Mouse (Mus musculus) NIH3T3 (cell line): Measurements from ENCODE around the gene Gm43518.

Source experiments
- DNase-seq: peaks from one replicate; pipeline ENCODE4 v3.0.0-alpha.2; 2012; ENCODE audit warnings: low read depth

The Gm43518 gene

GRCm38 (mm10) chr5:123927118-123927517 lies at the start of gene Gm43518:
Gene Gm43518, plus strand, starts transcription at chr5:123927418.
- DNase-seq, result no peak

DNA sequence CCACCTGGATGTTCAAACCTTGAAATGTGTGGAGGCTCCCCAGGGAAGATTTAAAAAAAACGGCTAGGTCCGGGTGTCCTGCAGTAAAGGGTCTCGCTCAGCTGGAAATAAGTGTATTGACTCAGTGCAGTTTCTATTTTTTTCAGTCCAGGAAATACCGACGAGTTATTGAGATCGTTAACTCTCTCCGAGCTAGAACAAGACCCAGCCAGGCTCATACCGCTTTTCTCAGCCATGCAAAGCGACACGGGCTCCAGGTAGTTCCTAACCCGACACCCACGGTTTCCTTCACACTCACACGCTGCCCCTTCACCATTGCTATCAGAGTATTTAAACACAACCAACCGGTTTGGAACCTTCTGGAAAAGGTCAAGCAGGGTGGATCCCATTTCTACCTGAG lies 49.2 kb upstream of the Gm43518 start:
- DNase-seq, result no peak

DNA sequence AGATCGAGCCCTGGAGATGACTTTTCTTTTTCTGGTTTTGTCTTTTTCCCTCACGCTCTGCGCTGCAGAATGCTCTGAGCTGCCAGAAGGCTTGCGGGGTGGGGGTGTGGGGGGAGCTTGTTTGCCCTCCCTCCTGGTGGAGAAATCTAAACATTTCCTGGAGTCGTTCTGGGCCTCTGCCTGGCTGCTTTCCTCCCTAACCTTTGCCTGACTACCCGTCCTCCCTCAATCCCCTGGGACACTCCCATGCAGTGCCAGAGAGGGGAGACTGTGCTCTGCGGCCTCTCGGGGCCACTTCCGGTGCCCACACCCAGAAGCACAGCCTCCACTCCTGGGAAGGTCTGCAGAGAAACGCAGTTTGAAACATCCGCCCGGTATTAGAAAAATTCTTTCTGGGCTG lies 47.3 kb upstream of the Gm43518 start, which contains the start of gene Hcar1:
Gene Hcar1 (minus strand): TSS at position 93 of the 400 bp plus-strand sequence.
- no peak for DNase-seq

DNA sequence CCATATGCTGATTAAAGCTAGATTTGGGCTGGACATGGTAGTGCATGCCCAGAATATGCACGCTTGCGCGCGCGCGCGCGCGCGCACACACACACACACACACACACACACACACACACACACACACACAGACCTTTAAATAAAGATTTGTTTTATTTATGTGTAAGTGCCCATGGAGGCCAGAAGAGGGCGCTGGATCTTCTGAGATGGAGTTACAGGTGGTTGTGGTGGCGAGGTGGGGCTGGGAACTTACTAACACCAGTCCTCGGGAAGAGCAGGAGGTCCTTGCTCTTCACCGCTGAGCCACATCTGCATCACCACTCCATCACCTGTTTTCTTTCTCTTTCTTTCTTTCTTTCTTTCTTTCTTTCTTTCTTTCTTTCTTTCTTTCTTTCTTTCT lies 46.4 kb upstream of the Gm43518 start:
- no peak for DNase-seq

DNA sequence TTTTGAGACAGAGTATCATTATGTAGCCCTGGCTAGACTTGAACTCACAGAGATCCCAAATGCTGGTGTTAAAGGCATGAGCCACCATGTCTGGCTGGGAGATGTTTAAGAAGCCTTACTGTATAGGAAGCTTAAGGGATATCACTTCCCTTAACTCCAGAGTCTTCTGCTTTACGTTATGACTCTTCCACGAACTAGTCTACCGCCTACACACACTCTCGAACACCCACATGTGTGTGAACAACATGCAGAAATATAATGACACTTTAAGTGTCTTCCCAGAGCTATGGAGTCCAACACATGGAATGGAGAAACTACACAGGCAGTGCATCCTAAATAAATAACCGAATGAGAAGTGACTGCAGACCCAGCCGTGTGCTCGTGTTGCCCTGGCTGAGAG lies 43.3 kb upstream of the Gm43518 start:
- no peak for DNase-seq

DNA sequence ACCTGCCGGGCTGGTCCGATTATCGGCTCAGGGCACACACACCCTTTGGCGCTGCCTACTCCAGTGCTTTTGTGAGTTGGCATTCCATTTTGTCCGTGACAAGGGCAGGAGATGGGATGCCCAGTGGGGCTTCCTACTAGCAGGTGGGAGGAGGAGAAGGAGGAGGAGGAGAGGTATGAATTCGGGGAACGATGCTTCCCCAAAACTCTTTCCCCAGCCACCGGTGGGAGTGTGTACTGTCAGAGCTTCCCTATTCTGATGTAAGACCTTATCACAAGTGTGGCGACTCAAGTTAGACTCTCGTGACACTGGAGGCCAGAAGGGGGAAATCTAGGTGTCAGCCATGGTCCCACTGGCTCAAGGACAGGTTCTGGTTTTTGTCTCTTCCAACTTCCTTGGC lies 42.9 kb upstream of the Gm43518 start:
- no peak for DNase-seq

DNA sequence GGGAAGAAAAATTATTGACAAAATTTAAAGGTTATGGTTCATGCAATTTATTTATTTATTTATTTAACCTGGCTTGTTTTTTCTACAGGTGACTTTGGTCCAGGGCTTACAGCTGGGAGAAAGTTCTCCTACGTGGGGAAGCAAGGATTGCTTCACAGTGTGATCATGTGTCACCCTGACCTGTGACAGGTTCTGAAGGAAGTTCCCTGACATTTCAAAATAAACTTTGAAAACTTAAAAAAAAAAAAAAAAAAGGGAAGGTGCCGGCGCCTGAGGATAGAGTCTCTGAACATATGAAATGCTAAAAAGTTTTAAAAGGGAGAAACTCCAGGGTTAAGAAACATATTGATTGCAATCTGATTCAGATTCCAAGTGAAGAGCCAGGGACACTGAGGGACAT lies 40.9 kb upstream of the Gm43518 start:
- no peak for DNase-seq

- DNase-seq, result no peak
Observed at GRCm38 (mm10) chr5:123890312-123890711, 36.9 kb upstream of the Gm43518 start.

- no peak for DNase-seq
Observed at GRCm38 (mm10) chr5:123890987-123891386, 36.2 kb upstream of the Gm43518 start.

DNA sequence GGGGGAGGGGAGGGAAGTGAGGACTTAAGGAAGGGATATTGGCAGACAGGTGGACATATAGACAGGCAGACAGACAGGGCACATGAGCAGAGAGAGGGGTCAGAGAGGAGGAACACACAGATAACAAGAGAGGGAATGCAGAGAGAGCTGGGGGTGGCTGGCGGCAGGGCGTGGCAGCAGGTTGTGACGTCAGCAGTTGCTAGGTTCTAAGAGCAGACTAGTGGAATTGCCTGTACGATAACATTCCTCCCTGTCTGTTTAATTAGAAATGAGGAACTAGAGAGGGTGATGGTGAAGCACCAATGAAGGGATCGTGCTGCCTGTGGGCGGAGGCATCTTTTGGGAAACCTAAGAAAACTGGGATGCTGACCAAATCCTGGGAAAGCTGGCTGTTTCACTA lies 35.5 kb upstream of the Gm43518 start:
- peak; percentile 32 for DNase-seq

- DNase-seq, result no peak
Observed at GRCm38 (mm10) chr5:123893520-123893919, 33.7 kb upstream of the Gm43518 start.

- DNase-seq, result no peak
Observed at GRCm38 (mm10) chr5:123896395-123896794, 30.8 kb upstream of the Gm43518 start.

DNA sequence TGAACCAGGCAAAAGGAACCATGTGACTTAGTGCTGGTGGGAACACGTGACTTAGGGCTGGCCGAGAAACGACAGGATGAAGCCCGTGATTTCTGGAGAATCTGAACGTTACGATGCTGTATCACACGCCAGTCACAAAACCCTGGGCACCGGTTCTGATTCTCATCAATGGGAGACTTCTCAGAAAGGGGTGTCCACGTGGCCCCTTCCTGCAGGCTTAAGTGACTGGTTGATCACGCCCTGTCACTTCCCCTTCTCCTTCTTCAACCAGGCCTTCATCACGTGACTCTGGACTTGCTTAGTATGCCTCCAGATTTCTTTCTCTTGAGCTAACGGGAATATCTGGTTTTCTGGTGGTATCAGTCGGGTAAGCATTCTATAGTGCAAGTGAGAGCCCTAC lies 29.9 kb upstream of the Gm43518 start:
- no peak for DNase-seq

DNA sequence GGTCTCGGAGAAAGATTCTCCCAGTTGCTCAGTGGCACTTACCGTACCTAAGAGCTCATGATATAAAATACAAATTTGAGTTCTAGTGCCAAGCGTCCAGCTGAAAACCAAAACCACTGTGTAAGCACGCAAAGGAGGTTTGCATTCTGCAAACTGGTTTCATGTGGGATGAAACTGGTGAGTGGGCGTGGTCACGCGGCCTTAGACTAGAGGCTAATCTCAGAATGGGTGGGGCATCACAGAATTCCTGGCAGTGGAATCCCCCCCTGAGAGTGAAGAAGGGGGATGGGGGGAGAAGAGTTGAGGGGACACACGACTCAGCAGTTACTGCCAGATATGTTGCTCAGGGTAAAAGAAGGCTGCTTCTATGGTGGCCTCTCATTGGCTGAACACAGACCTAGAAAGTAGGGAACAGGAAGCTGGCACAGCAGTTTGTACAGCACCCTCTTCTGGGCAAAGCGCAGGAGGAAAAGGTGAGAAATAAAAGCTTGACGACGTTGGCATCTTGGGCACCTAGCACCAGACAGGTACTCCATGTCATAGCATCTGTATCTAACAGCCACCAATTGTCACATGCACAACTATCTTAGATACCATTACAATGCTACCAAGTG lies 23.1 kb upstream of the Gm43518 start:
- peak; percentile 22 for DNase-seq

DNA sequence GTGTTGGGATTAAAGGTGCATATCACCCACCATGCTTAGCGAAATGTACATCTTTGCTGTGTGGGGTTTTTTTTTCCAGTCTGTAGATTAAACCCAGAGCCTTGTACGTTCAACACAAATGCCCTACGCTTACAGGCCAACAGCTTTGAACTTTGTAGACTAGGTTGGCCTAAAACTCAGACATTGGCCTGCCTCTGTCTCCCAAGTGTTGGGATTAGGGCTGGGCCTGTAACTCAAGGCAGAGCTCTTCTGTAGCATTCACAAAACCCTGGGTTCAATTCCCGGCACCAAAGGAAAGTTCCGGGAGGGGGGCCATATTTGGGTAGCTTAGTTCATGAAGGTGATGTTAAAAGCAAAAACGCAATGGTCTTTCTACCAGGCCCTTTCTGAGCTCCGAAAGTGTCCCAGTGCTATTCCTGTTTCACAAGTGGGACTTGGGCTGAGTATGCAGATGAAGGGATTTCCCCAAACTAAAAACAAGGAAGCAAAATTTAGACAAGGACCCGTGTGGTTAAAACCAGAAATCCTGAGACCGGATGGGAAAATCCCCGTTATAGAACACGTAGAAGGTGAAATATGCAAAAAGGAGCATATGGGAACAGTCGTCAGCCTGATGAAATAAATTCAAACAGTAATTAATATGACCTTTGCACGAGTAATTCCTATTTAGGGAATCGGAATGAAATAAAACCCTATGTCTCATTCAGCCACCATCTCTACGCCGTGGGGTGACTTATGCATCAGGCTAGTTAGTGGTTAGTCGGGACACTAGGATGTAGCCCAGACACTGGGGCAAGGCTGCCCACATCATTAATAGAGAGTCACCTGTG lies 20.9 kb upstream of the Gm43518 start:
- DNase-seq, result no peak

DNA sequence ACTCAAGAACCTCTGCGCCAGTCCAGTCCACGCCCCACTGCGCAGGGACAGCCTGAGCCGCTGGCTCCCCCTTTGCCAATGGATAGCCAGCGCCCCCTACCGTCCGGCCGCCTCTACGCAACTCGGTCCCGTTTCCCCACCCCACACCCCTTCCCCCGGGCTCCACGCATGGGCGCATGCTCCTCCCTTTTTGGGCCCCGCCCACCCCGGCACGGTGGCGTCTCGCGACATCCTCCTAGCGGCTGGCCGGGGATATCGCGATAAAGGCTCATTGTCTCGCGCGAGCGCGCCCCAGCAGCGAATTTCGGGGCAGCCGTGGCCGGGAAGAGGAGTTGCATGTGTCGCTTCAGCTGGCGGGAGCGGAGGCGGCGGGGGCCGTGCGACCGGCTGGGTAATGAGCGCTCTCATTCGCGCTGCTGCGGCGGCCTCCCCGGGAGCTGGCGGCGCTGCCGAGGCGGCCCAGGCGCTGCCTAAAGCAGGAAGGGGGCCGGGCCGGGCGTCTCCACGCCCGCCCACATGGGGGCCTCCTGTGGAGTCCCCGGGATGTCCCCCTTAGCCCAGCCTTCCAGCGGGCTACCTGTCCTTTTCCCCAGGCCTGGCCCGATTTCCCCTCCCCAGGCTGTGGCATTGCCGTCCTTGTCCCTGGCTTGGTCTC lies 20.1 kb upstream of the Gm43518 start, which contains the start of gene Denr:
Gene Denr (plus strand): TSS at position 200 of the 655 bp plus-strand sequence.
- DNase-seq, result peak; percentile 99

GRCm38 (mm10) chr5:123907631-123907977 lies 19.6 kb upstream of the Gm43518 start:
- no peak for DNase-seq

GRCm38 (mm10) chr5:123914852-123915251 lies 12.4 kb upstream of the Gm43518 start:
- no peak for DNase-seq

DNA sequence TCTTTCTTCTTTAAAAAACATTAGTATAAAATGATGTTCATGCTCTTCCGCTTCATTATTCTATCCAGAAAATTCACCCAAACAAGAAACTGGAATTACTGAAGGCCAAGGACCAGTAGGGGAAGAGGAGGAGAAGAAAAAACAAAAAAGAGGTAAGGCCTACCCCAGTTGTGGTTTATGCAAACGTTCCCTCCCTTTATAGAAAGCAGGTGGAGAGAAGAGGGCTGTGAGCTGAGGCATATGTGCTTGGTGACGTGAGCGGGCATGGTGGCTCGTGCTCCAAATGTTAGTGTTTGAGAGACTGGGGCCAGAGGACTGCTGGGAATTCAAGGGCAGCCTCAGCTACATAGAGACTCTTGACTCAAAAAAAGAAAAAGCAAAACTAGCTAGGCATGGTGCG lies 5.1 kb upstream of the Gm43518 start:
- no peak for DNase-seq

GRCm38 (mm10) chr5:123930508-123930989 lies 3.3 kb downstream of the Gm43518 start, which contains the start of gene Ccdc62:
Gene Ccdc62, plus strand, starts transcription at chr5:123930679.
- DNase-seq, result peak; percentile 99

DNA sequence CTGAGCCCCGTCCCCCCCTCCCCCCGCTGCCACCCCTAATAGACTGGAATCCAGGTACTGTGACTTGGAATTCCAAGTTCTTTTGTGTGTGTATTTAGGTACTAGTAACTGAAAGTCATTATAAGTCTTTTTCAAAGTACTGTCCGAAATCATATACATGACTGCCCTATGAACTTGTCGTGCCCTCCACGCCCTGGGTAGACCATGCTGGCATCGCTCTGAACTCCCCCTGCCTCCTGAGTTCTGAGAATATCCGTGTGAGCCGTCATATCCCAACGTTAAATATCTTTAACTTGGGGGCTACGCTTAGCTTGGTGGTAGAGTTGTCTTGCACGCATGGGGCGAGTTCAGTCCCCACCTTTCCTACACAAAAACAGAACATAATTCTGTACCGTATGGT lies 3.9 kb downstream of the Gm43518 start:
- no peak for DNase-seq

- peak; percentile 11 for DNase-seq
Observed at GRCm38 (mm10) chr5:123932927-123933326, 5.7 kb downstream of the Gm43518 start.

DNA sequence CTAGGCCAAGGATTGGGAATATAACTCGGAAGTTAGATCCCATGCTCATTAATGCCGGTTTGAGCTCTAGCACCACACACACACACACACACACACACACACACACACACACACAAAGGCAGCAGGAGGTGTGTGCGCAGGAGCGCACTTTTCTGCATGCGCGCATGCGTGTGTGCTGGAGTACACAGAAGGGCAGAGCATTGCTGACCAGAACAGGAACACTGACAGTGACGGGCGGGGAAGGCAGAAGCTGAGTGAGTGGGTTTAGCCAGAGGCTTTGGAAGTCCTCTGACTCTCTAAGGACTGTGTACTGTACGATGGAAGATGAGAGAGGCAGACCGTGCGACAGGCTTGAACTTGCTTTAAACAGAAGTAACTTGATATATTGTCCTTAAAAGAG lies 6.3 kb downstream of the Gm43518 start:
- DNase-seq, result no peak
